Mouse (Mus musculus) CH12.LX (cell line): ENCODE data around the gene Dtd1. TPM values are rescaled to one million over a fixed set of nuclear protein-coding genes. Genes with fewer than 3 reads are reported as not detected.

ENCODE experiments used
- DNase-seq: peaks from one replicate; pipeline ENCODE4 v3.0.0-alpha.2; 2013; ENCODE audit errors: extremely low read depth
- H3K27ac ChIP-seq: 2 replicates; pipeline ENCODE4 v1.5.1; 2012; ENCODE audit warnings: low read depth, mild to moderate bottlenecking, control low read depth, moderate library complexity; ENCODE audit not compliant: insufficient read depth
- H3K27me3 ChIP-seq: replicated peaks from 2 replicates; pipeline ENCODE3; 2012; ENCODE audit warnings: inconsistent platforms
- H3K36me3 ChIP-seq, 2 experiments: replicated peaks in 1 of 2; 2 replicates each; pipeline versions ENCODE3 to v1.6.1; 2012; ENCODE audit warnings: inconsistent platforms in 1 of 2, low read length in 1 of 2, mild to moderate bottlenecking in 1 of 2, mixed read lengths in 1 of 2, moderate library complexity in 1 of 2; ENCODE audit not compliant: control insufficient read depth in 1 of 2, insufficient read depth in 1 of 2
- H3K4me1 ChIP-seq, 2 experiments: 2 replicates each; pipeline ENCODE4 v1.6.1; 2012; ENCODE audit warnings: inconsistent platforms in 1 of 2, moderate library complexity in 1 of 2; ENCODE audit not compliant: insufficient read depth in 2 of 2, control insufficient read depth in 1 of 2
- H3K4me2 ChIP-seq: 2 replicates; pipeline ENCODE4 v1.6.1; 2012; ENCODE audit warnings: low read depth, mild to moderate bottlenecking, control low read depth; ENCODE audit not compliant: poor library complexity, insufficient read depth, severe bottlenecking
- H3K4me3 ChIP-seq, 3 experiments: fragments of 150-350 bp in 1 of 3; sonication (generic) in 1 of 3; replicated peaks in 1 of 3; 2 replicates each; pipeline versions ENCODE3 to v1.5.1; 2011 to 2012; ENCODE audit warnings: low read depth in 2 of 3, low read length in 2 of 3, mild to moderate bottlenecking in 2 of 3, moderate library complexity in 2 of 3, control low read depth in 1 of 3, improper control_type of control experiment in 1 of 3, inconsistent platforms in 1 of 3, mixed read lengths in 1 of 3; ENCODE audit not compliant: poor library complexity in 1 of 3
- H3K79me2 ChIP-seq: replicated peaks from 2 replicates; pipeline ENCODE4 v1.6.1; 2012; ENCODE audit warnings: mild to moderate bottlenecking, moderate library complexity; ENCODE audit not compliant: control insufficient read depth, poor library complexity, insufficient read depth, severe bottlenecking; ENCODE audit errors: extremely low read depth
- H3K9ac ChIP-seq: 2 replicates; pipeline ENCODE4 v1.6.1; 2012; ENCODE audit warnings: low read depth, mild to moderate bottlenecking, control low read depth, moderate library complexity; ENCODE audit not compliant: insufficient read depth
- H3K9me3 ChIP-seq: replicated peaks from 2 replicates; pipeline ENCODE3; 2012; ENCODE audit warnings: low read length, inconsistent platforms, mixed read lengths
- BHLHE40 ChIP-seq: IDR thresholded peaks from 2 replicates; pipeline ENCODE4 v1.6.1; 2011; ENCODE audit warnings: mild to moderate bottlenecking, low read depth, low read length, improper control_type of control experiment
- CHD1 ChIP-seq: IDR thresholded peaks from 2 replicates; pipeline ENCODE4 v1.6.1; 2012; ENCODE audit warnings: low read depth, low read length, improper control_type of control experiment, inconsistent platforms
- CTCF ChIP-seq, 2 experiments: IDR thresholded peaks in 1 of 2; conservative IDR thresholded peaks in 1 of 2; 2 replicates each; pipeline ENCODE4 v1.5.1; 2011 to 2012; ENCODE audit warnings: low read depth in 2 of 2, low read length in 2 of 2, improper control_type of control experiment in 1 of 2, inconsistent platforms in 1 of 2, mild to moderate bottlenecking in 1 of 2, moderate library complexity in 1 of 2
- E2F4 ChIP-seq: IDR thresholded peaks from 2 replicates; pipeline ENCODE4 v1.6.1; 2011; ENCODE audit warnings: low read depth, low read length, improper control_type of control experiment; ENCODE audit not compliant: insufficient replicate concordance
- ELF1 ChIP-seq: IDR thresholded peaks from 2 replicates; pipeline ENCODE4 v1.6.1; 2014; ENCODE audit warnings: low read depth, mild to moderate bottlenecking, inconsistent platforms, low read length, improper control_type of control experiment
- EP300 ChIP-seq: IDR thresholded peaks from 2 replicates; pipeline ENCODE4 v1.6.1; 2011; ENCODE audit warnings: low read length, improper control_type of control experiment
- ETS1 ChIP-seq: conservative IDR thresholded peaks from 2 replicates; pipeline ENCODE4 v1.6.1; 2012; ENCODE audit warnings: low read depth, mild to moderate bottlenecking, inconsistent platforms, low read length, improper control_type of control experiment, moderate library complexity
- GABPA ChIP-seq: IDR thresholded peaks from 2 replicates; pipeline ENCODE4 v1.6.1; 2012; ENCODE audit warnings: low read depth, low read length, improper control_type of control experiment, inconsistent platforms; ENCODE audit not compliant: insufficient replicate concordance
- HCFC1 ChIP-seq: IDR thresholded peaks from 2 replicates; pipeline ENCODE4 v1.6.1; 2012; ENCODE audit warnings: low read depth, mild to moderate bottlenecking, inconsistent platforms, low read length, improper control_type of control experiment
- IRF4 ChIP-seq: IDR thresholded peaks from 2 replicates; pipeline ENCODE4 v1.6.1; 2014; ENCODE audit warnings: low read depth, mild to moderate bottlenecking, inconsistent platforms, low read length, improper control_type of control experiment
- JUN ChIP-seq: IDR thresholded peaks from 2 replicates; pipeline ENCODE4 v1.6.1; 2011; ENCODE audit warnings: low read depth, mild to moderate bottlenecking, low read length, improper control_type of control experiment, moderate library complexity; ENCODE audit not compliant: insufficient read depth
- JUND ChIP-seq: conservative IDR thresholded peaks from 2 replicates; pipeline ENCODE4 v1.6.1; 2011; ENCODE audit warnings: low read depth, low read length, improper control_type of control experiment
- MAFK ChIP-seq: IDR thresholded peaks from 2 replicates; pipeline ENCODE4 v1.6.1; 2011; ENCODE audit warnings: low read length, improper control_type of control experiment; ENCODE audit not compliant: insufficient replicate concordance
- MAX ChIP-seq: IDR thresholded peaks from 2 replicates; pipeline ENCODE4 v1.6.1; 2011; ENCODE audit warnings: low read length, improper control_type of control experiment
- MAZ ChIP-seq: IDR thresholded peaks from 2 replicates; pipeline ENCODE4 v1.6.1; 2012; ENCODE audit warnings: low read depth, mild to moderate bottlenecking, inconsistent platforms, low read length, improper control_type of control experiment, moderate library complexity
- MEF2A ChIP-seq: IDR thresholded peaks from 2 replicates; pipeline ENCODE4 v1.6.1; 2014; ENCODE audit warnings: low read depth, mild to moderate bottlenecking, inconsistent platforms, low read length, improper control_type of control experiment, borderline replicate concordance
- MXI1 ChIP-seq: IDR thresholded peaks from 2 replicates; pipeline ENCODE4 v1.6.1; 2011; ENCODE audit warnings: mild to moderate bottlenecking, low read depth, low read length, improper control_type of control experiment
- MYC ChIP-seq: IDR thresholded peaks from 2 replicates; pipeline ENCODE4 v1.6.1; 2011; ENCODE audit warnings: low read depth, mild to moderate bottlenecking, improper control_type of control experiment, low read length
- NELFE ChIP-seq: IDR thresholded peaks from 2 replicates; pipeline ENCODE4 v1.6.1; 2011; ENCODE audit warnings: low read depth, low read length, improper control_type of control experiment
- NRF1 ChIP-seq: IDR thresholded peaks from 2 replicates; pipeline ENCODE4 v1.6.1; 2014; ENCODE audit warnings: low read depth, mild to moderate bottlenecking, inconsistent platforms, low read length, improper control_type of control experiment, moderate library complexity
- PAX5 ChIP-seq: IDR thresholded peaks from 2 replicates; pipeline ENCODE4 v1.6.1; 2012; ENCODE audit warnings: low read length, inconsistent platforms, mixed read lengths
- POLR2A ChIP-seq: IDR thresholded peaks from 2 replicates; pipeline ENCODE4 v1.6.1; 2011; ENCODE audit warnings: low read depth, mild to moderate bottlenecking, improper control_type of control experiment, low read length
- POLR2AphosphoS2 ChIP-seq: IDR thresholded peaks from 2 replicates; pipeline ENCODE4 v1.6.1; 2011; ENCODE audit warnings: low read depth, low read length, improper control_type of control experiment
- RAD21 ChIP-seq: IDR thresholded peaks from 2 replicates; pipeline ENCODE4 v1.6.1; 2011; ENCODE audit warnings: low read depth, mild to moderate bottlenecking, low read length, improper control_type of control experiment, moderate library complexity
- RCOR1 ChIP-seq: conservative IDR thresholded peaks from 2 replicates; pipeline ENCODE4 v1.6.1; 2012; ENCODE audit warnings: low read depth, mild to moderate bottlenecking, inconsistent platforms, low read length, improper control_type of control experiment
- SIN3A ChIP-seq: IDR thresholded peaks from 2 replicates; pipeline ENCODE4 v1.6.1; 2012; ENCODE audit warnings: low read length, improper control_type of control experiment, inconsistent platforms
- SMC3 ChIP-seq: IDR thresholded peaks from 2 replicates; pipeline ENCODE4 v1.6.1; 2011; ENCODE audit warnings: low read depth, low read length, improper control_type of control experiment
- TBP ChIP-seq: conservative IDR thresholded peaks from 2 replicates; pipeline ENCODE4 v1.6.1; 2011; ENCODE audit warnings: low read depth, low read length, improper control_type of control experiment
- UBTF ChIP-seq: IDR thresholded peaks from 2 replicates; pipeline ENCODE4 v1.6.1; 2012; ENCODE audit warnings: low read depth, mild to moderate bottlenecking, inconsistent platforms, low read length, improper control_type of control experiment, moderate library complexity
- USF1 ChIP-seq: IDR thresholded peaks from 2 replicates; pipeline ENCODE4 v1.6.1; 2014; ENCODE audit warnings: low read depth, mild to moderate bottlenecking, inconsistent platforms, low read length, improper control_type of control experiment
- USF2 ChIP-seq: conservative IDR thresholded peaks from 2 replicates; pipeline ENCODE4 v1.6.1; 2011; ENCODE audit warnings: low read depth, low read length, improper control_type of control experiment
- ZKSCAN1 ChIP-seq: IDR thresholded peaks from 2 replicates; pipeline ENCODE4 v1.6.1; 2012; ENCODE audit warnings: low read depth, inconsistent platforms, low read length, improper control_type of control experiment, borderline replicate concordance
- ZMIZ1 ChIP-seq: IDR thresholded peaks from 2 replicates; pipeline ENCODE4 v1.6.1; 2012; ENCODE audit warnings: low read depth, mild to moderate bottlenecking, inconsistent platforms, low read length, improper control_type of control experiment
- dilution Hi-C: fragments of 300-500 bp; cut with MboI; formaldehyde crosslinking; loops from 2 replicates; pipeline ENCODE4 v1.14.3; 2020; ENCODE audit warnings: low sequenced_read_pairs; ENCODE audit not compliant: extremely low pct_unique_long_range_greater_than_20kb, extremely low pct_ligation_motif_present
- in situ Hi-C: fragments of 300-500 bp; cut with MboI; formaldehyde crosslinking; loops from 3 replicates; pipeline ENCODE4 v1.14.3; 2019; ENCODE audit warnings: low sequenced_read_pairs, low pct_ligation_motif_present, low pct_unique_long_range_greater_than_20kb, mixed read lengths
- polyA plus RNA-seq: library from polyadenylated mRNA; unstranded; fragments of >175 nt; gene quantifications from 2 replicates; pipeline ENCODE4 v1.2.1, GENCODE M21; 2012; ENCODE audit warnings: low read depth; ENCODE audit not compliant: insufficient read length
- total RNA-seq, 2 experiments: library from RNA; depleted of rRNA; stranded (reverse); fragments of 300-350 nt in 1 of 2; fragments of >200 nt in 1 of 2; gene quantifications; 2 replicates each; pipeline ENCODE4 v1.2.3; 2012 to 2014

Gene Dtd1
- total and polyA plus RNA-seq, 3 experiments = 42.7 to 47.8 (median 43.3) TPM

DNA sequence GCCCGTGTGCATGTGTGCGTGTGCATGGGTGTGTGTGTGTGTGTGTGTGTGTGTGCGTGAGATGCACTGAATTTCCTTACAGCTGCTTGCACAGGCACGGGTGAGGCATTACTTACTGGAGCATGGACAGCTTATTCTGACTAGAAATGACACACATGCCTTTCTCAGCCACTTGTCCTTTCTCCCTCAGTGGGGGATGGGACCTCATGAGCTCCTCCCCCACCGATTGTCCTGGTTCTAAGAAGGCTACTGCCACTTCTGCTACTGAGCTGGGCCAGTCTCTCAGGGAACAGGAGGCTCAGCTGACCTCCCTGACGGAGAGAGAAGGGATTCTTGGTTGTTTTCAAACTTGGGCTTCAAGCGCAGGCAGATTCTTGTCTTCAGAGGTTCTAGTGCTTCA lies 40.4 kb downstream of the Dtd1 start:
- Histone ChIP-seq H3K36me3 (peaks cover 3 to 42% of the 10 kb centered on the region in 2 experiments), H3K4me2 (no peak overlapping the region), H3K79me2 (no peaks in the 10 kb centered on the region), H3K9ac (no peak overlapping the region), H3K27ac (no peak overlapping the region), H3K9me3 (no peaks in the 10 kb centered on the region)
- TF ChIP-seq MYC = no peak
- TF ChIP-seq, all 38 proteins: peak for 0
- Histone ChIP-seq H3K27me3 (no peaks in the 10 kb centered on the region), H3K4me3 (no peak overlapping the region), H3K4me1 (peaks cover 2 to 34% of the 10 kb centered on the region in 2 experiments)
- DNase-seq = no peak
- in situ Hi-C loops = loop anchor here (25.0 kb wide), 1 partner anchor 222 kb away; no protein-coding TSS in a partner anchor
- dilution Hi-C loops = no loop called here

DNA sequence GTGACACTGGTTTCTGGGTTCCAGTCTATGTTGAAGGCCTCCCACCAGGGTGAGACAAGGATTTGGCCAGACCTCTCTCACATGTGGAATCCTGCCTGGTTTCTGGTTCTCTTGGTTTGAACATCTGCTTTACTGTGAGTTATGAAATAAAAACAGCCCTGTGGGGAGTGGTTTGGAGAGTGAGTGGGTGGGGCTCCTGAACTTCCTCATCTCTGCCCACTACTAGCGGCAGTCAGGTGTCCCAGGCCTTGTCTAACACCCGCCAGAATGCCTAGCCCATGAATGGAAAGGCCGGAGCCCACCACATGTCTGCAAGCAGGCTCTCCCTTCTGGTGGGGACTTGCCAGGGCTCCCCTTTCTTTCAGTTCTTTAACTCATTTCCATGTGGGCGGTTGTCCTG lies 42.3 kb downstream of the Dtd1 start:
- peaks cover 0 to 35% of the 10 kb centered on the region in 2 experiments for H3K36me3 ChIP-seq
- in situ Hi-C loops = loop anchor here (25.0 kb wide), 1 partner anchor 220 kb away; no protein-coding TSS in a partner anchor
- no peak overlapping the region for H3K4me3 ChIP-seq
- no peak overlapping the region for H3K27ac ChIP-seq
- no peaks in the 10 kb centered on the region for H3K27me3 ChIP-seq
- 0 out of 2 replicates have a peak overlapping the region, but pooled peaks have one; percentile 18 for H3K9ac ChIP-seq
- H3K9me3 ChIP-seq = no peaks in the 10 kb centered on the region
- dilution Hi-C loops = no loop called here
- no peaks in the 10 kb centered on the region for H3K79me2 ChIP-seq
- H3K4me1 ChIP-seq = peaks cover 2 to 52% of the 10 kb centered on the region in 2 experiments
- H3K4me2 ChIP-seq = 0 out of 2 replicates have a peak overlapping the region, but pooled peaks have one; percentile 41
- DNase-seq = peak; percentile 64
- TF ChIP-seq SMC3 (no peak), MYC (peak; percentile 12; the same call in 1 of the 2 replicates), RAD21 (no peak; the same call in 1 of the 2 replicates), E2F4 (no peak), GABPA (no peak), JUND (no peak), ELF1 (peak; percentile 60), ZKSCAN1 (no peak), MEF2A (no peak), JUN (no peak), EP300 (peak; percentile 28; the same call in 1 of the 2 replicates), BHLHE40 (no peak; the same call in 1 of the 2 replicates), MAFK (no peak), ETS1 (0 out of 2 replicates have a peak, but pooled peaks have one; percentile 4), POLR2AphosphoS2 (no peak), MXI1 (no peak), RCOR1 (no peak), UBTF (no peak), CTCF (conservative IDR thresholded peaks at IDR 0.05 in 1 of 2, IDR thresholded peaks at IDR 0.05 in 1 of 2; ENCODE audit: low read depth in 2 of 2, low read length in 2 of 2) (no peak), SIN3A (peak; percentile 27; the same call in 1 of the 2 replicates), POLR2A (peak; percentile 47; the same call in 1 of the 2 replicates), TBP (no peak), HCFC1 (no peak), ZMIZ1 (no peak), PAX5 (no peak), CHD1 (no peak), USF2 (no peak), USF1 (no peak; the same call in 1 of the 2 replicates), NELFE (no peak), IRF4 (no peak), MAX (no peak; the same call in 1 of the 2 replicates), MAZ (no peak), NRF1 (no peak)
